Mouse (Mus musculus) hindbrain, embryonic 14.5 days (tissue): Measurements from ENCODE around the gene B3galt5. TPM values are rescaled to one million over a fixed set of nuclear protein-coding genes. Genes with fewer than 3 reads are reported as not detected.
"Not testable (repeated sequence)": the region's sequence is repeated elsewhere in the genome, so short reads cannot be mapped to it uniquely, and the experiment has no call there.

Experiments used
- ATAC-seq: fragments of 200-750 bp; cut with Nextera tagmentation; 2 replicates; pipeline ENCODE4 v1.8.0; 2017; ENCODE audit warnings: moderate number of reproducible peaks, mild to moderate bottlenecking, moderate TSS enrichment, moderate library complexity; ENCODE audit not compliant: low FRiP score
- DNase-seq: peaks from one replicate; pipeline ENCODE4 v3.0.0-alpha.2; 2015; ENCODE audit warnings: low spot score
- H3K27ac ChIP-seq: fragments of 300-500 bp; sonication (generic); 2 replicates; pipeline ENCODE4 v1.5.1; 2014; ENCODE audit warnings: mild to moderate bottlenecking, moderate library complexity
- H3K27me3 ChIP-seq: fragments of 300-500 bp; sonication (generic); 2 replicates; pipeline ENCODE4 v1.6.1; 2014; ENCODE audit warnings: mild to moderate bottlenecking, low read length, mixed read lengths; ENCODE audit not compliant: control insufficient read depth, insufficient read depth
- H3K36me3 ChIP-seq: fragments of 300-500 bp; sonication (generic); replicated peaks from 2 replicates; pipeline ENCODE4 v1.6.1; 2014; ENCODE audit not compliant: control insufficient read depth, insufficient read depth
- H3K4me1 ChIP-seq: fragments of 300-500 bp; sonication (generic); replicated peaks from 2 replicates; pipeline ENCODE4 v1.6.1; 2014; ENCODE audit warnings: antibody characterized with exemption, low read length, mixed read lengths; ENCODE audit not compliant: control insufficient read depth, insufficient read depth
- H3K4me2 ChIP-seq: fragments of 300-500 bp; sonication (generic); replicated peaks from 2 replicates; pipeline ENCODE4 v1.6.1; 2014; ENCODE audit warnings: mild to moderate bottlenecking, moderate library complexity
- H3K4me3 ChIP-seq: fragments of 300-500 bp; sonication (generic); replicated peaks from 2 replicates; pipeline ENCODE4 v1.5.1; 2014; ENCODE audit warnings: mild to moderate bottlenecking, low read length
- H3K9ac ChIP-seq: fragments of 300-500 bp; sonication (generic); 2 replicates; pipeline ENCODE4 v1.6.1; 2014
- H3K9me3 ChIP-seq: fragments of 300-500 bp; sonication (generic); 2 replicates; pipeline ENCODE4 v1.6.1; 2016; ENCODE audit warnings: low read length; ENCODE audit not compliant: control insufficient read depth
- WGBS: fragments of 180-500 bp; shearing (Covaris S2); extraction: QIAGEN DNeasy Blood & Tissue Kit; methylation state at CpG from one replicate; pipeline ENCODE4 v1.1.7; 2014; 5-methylcytosine and 5-hydroxymethylcytosine counted together
- polyA plus RNA-seq: library from polyadenylated mRNA; unstranded; fragments of >200 nt; fragmentation: Nextera tagmentation; extraction: Ambion mirVana; gene quantifications from 2 replicates; pipeline ENCODE4 v1.2.1, GENCODE M21; 2014

B3galt5 gene
- polyA plus RNA-seq, 1 experiment from 2014 or later: 5.3 TPM

- no peak overlapping the region for H3K4me2 ChIP-seq
- WGBS: 91% methylated on average over 8 of the region's 8 CpGs
- no peak for DNase-seq
- H3K9me3 ChIP-seq: no peaks in the 10 kb centered on the region
- no peaks in the 10 kb centered on the region for H3K4me1 ChIP-seq
- H3K4me3 ChIP-seq: no peak overlapping the region
- no peak overlapping the region for H3K27ac ChIP-seq
- ATAC-seq: no peak
- H3K9ac ChIP-seq: no peak overlapping the region
- no peaks in the 10 kb centered on the region for H3K27me3 ChIP-seq
- no peaks in the 10 kb centered on the region for H3K36me3 ChIP-seq
Observed at GRCm38 (mm10) chr16:96317803-96318202, 82.2 kb downstream of the B3galt5 start.

DNA sequence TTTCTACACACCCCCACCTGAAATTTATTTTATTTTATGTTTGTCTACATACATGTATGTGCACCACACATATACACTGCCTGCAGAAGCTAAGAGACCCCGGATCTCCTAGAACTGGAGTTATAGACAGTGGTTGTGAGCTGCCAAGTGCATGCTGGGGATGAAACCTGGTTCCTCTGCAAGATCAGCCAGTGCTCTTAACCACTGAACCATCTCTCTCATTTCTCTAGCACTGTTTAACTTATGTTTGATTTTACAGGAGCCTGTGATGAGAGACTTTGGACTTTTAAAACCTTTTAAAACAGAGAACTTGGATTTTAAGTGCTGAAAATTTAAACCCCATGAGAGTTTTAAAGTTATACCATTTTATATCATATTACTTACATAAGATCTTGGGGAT, 87.1 kb downstream of the B3galt5 start:
- Histone ChIP-seq H3K36me3 (no peaks in the 10 kb centered on the region), H3K9ac (no peak overlapping the region), H3K4me1 (peaks cover 6% of the 10 kb centered on the region; the same call in 1 of the 2 replicates), H3K9me3 (no peaks in the 10 kb centered on the region), H3K4me3 (no peak overlapping the region), H3K27ac (no peak overlapping the region), H3K4me2 (no peak overlapping the region), H3K27me3 (no peaks in the 10 kb centered on the region)
- ATAC-seq (no peak), DNase-seq (no peak)
- 88% methylated on average over 1 of the region's 1 CpGs for whole genome bisulfite sequencing

- 94% methylated on average over 4 of the region's 4 CpGs for WGBS
- no peak overlapping the region for H3K27ac ChIP-seq
- no peaks in the 10 kb centered on the region for H3K9me3 ChIP-seq
- ATAC-seq (no peak), DNase-seq (no peak)
- H3K27me3 ChIP-seq: no peaks in the 10 kb centered on the region
- no peaks in the 10 kb centered on the region for H3K36me3 ChIP-seq
- no peak overlapping the region for H3K4me2 ChIP-seq
- H3K9ac ChIP-seq: no peak overlapping the region
- H3K4me3 ChIP-seq: no peak overlapping the region
- H3K4me1 ChIP-seq: peaks cover 6% of the 10 kb centered on the region; the same call in 1 of the 2 replicates
Observed at GRCm38 (mm10) chr16:96323166-96323565, 87.6 kb downstream of the B3galt5 start.

DNA sequence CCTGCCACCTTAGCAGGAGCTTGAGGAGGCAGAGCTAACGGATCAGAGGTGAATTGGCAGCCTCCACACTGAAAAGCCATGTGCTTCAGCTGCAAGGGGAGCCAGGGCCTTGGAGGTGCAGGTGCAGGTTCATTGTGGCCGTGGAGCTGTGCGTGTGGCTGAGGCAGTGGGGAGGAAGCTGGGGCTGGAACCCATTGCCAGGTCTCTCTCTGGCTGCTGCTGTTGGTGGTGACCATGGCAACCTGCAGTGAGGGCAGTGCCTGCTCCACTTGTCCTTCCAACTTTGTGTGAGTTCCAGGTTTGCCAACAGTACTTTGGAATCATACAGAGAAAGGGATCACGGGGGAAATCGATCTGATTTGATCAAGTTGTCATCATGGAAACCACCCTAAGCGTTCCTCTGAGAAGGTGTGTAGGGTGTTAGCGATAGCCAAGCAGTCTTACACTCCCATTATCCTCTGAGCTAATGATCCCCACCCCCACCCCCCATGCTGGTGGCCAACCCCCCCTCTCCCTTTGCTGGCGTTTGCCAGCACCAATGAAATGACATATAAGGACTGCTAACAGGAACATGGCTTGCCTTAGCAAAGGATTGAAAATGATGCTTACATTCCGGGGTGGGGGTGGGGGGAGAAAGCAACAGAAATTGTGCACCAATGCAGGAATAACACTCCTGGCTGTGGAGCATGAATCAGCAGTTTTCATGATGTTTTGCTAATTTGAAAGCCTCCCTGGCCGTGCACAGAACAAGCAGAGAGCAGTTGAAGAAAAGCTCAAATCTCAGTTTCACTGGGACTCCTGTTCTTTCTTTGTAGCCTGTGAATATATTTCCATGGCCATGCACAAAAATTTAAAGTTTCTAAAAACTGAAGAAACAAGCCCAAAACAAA, 90.8 kb downstream of the B3galt5 start:
- 41% methylated on average over 10 of the region's 10 CpGs for whole genome bisulfite sequencing
- H3K27ac ChIP-seq: no peak overlapping the region
- peaks cover 6% of the 10 kb centered on the region; the same call in 1 of the 2 replicates for H3K4me1 ChIP-seq
- no peak overlapping the region for H3K4me2 ChIP-seq
- ATAC-seq (no peak), DNase-seq (no peak)
- no peaks in the 10 kb centered on the region for H3K27me3 ChIP-seq
- H3K9me3 ChIP-seq: no peaks in the 10 kb centered on the region
- no peak overlapping the region for H3K4me3 ChIP-seq
- H3K36me3 ChIP-seq: no peaks in the 10 kb centered on the region
- H3K9ac ChIP-seq: no peak overlapping the region

GRCm38 (mm10) chr16:96327251-96327650, 91.7 kb downstream of the B3galt5 start:
- not testable (repeated sequence) for H3K27me3 ChIP-seq, H3K36me3 ChIP-seq, DNase-seq, H3K9me3 ChIP-seq, H3K4me2 ChIP-seq, H3K27ac ChIP-seq, H3K4me3 ChIP-seq, H3K4me1 ChIP-seq, H3K9ac ChIP-seq, ATAC-seq
- 49% methylated on average over 8 of the region's 9 CpGs for WGBS

DNA sequence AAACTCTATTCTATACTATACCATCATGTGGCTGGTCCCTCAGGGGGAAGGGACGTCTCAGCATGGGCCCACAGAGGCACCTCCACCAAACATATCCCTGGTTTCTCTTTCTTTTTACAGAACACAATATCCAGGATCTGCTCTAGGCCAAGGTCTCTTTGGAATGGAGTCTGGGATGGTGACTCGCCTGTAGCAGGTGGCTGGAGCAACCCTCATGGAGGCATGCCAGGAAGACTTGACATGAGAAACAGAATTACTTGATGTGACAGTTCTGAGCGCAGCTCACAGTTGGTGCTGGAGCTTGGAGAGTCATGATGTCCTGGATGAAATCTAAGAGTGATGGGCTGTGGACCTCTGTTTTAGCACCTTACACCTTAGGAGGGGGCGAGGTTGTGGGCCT, 104.0 kb downstream of the B3galt5 start:
- Histone ChIP-seq H3K9me3 (no peaks in the 10 kb centered on the region), H3K27ac (no peak overlapping the region), H3K4me1 (no peaks in the 10 kb centered on the region), H3K4me2 (no peak overlapping the region), H3K4me3 (no peak overlapping the region), H3K36me3 (no peaks in the 10 kb centered on the region), H3K27me3 (no peaks in the 10 kb centered on the region), H3K9ac (no peak overlapping the region)
- WGBS: 85% methylated on average over 4 of the region's 4 CpGs
- DNase-seq (no peak), ATAC-seq (no peak)

DNA sequence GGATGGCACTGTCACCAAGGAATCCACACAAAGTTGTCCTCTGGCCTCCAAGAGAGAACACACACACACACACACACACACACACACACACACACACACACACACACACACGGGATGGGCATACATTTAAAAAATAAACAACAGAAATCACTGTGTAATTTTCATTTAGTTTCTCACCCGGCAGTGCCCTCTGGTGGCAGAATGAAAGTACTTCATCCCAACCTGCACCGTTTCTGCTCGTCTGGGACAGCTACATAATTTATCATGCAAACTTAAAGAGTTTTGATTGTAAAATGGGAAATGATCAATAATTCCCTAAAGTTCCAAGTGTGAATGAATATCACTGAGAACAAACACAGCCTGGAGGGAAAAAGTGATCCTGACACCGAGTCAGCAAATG, 105.7 kb downstream of the B3galt5 start:
- DNase-seq (peak; percentile 80), ATAC-seq (no peak)
- Histone ChIP-seq H3K27me3 (no peaks in the 10 kb centered on the region), H3K27ac (no peak overlapping the region), H3K9me3 (no peaks in the 10 kb centered on the region), H3K36me3 (no peaks in the 10 kb centered on the region), H3K4me2 (no peak overlapping the region), H3K9ac (no peak overlapping the region), H3K4me1 (no peaks in the 10 kb centered on the region), H3K4me3 (no peak overlapping the region)
- 14% methylated on average over 5 of the region's 5 CpGs for WGBS

DNA sequence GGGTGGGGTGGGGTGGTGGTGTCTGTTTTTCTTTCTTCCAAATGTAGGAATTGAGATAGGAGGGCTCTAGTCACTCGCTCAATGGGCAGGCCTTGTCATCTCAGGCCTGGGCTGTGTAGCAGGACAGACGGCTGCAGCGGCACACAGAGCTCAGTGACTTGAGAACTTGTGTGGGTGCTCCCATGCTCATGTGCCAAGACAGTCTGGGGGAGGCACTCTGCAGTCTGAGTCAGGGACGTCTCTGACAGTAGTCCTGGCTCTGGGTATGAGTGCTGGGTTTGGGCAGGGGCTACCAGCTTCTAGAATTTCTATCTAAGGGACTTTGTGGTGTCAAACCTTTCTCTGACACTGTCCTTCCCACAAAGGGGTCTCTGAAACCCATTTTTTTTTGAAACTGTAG, 106.3 kb downstream of the B3galt5 start:
- DNase-seq: no peak
- H3K36me3 ChIP-seq: no peaks in the 10 kb centered on the region
- no peak overlapping the region for H3K27ac ChIP-seq
- no peaks in the 10 kb centered on the region for H3K9me3 ChIP-seq
- no peak for ATAC-seq
- H3K4me3 ChIP-seq: no peak overlapping the region
- WGBS: 85% methylated on average over 4 of the region's 4 CpGs
- H3K27me3 ChIP-seq: no peaks in the 10 kb centered on the region
- no peaks in the 10 kb centered on the region for H3K4me1 ChIP-seq
- H3K9ac ChIP-seq: no peak overlapping the region
- no peak overlapping the region for H3K4me2 ChIP-seq

DNA sequence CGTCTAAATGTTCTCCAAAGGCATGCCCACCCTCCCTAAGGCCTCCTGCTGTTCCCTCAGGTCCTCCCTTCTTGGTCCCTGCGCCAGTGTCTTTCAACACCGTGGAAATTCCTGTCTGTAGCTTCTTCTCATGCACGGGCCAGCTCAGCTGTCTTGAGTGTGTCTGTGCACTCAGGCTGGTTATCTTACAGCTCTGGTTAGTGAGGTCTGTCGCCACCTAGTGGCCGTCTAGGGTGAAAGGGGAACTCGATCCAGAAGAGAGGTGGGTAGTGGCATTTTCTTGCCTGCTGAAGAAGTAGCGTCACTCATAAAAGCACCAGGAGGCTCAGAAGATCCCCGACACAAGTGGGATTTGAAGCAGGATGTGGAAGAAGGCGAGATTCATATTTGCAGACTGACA, 109.5 kb downstream of the B3galt5 start:
- Histone ChIP-seq H3K27me3 (no peaks in the 10 kb centered on the region), H3K36me3 (no peaks in the 10 kb centered on the region), H3K4me2 (no peak overlapping the region), H3K9ac (no peak overlapping the region), H3K27ac (no peak overlapping the region), H3K4me3 (no peak overlapping the region), H3K4me1 (no peaks in the 10 kb centered on the region), H3K9me3 (no peaks in the 10 kb centered on the region)
- ATAC-seq (peak; percentile 77; the same call in 1 of the 2 replicates), DNase-seq (peak; percentile 90)
- 7% methylated on average over 10 of the region's 10 CpGs for WGBS
